Mouse (Mus musculus) hindbrain, embryonic 11.5 days (tissue): ENCODE data around the gene Runx1. TPM values are rescaled to one million over a fixed set of nuclear protein-coding genes. Genes with fewer than 3 reads are reported as not detected.

Experiments used
- ATAC-seq: fragments of 200-750 bp; cut with Nextera tagmentation; 2 replicates; pipeline ENCODE4 v1.8.0; 2017; ENCODE audit warnings: mild to moderate bottlenecking, moderate TSS enrichment, moderate library complexity; ENCODE audit not compliant: low FRiP score
- DNase-seq: peaks from one replicate; pipeline ENCODE4 v3.0.0-alpha.2; 2015; ENCODE audit warnings: low spot score
- H3K27ac ChIP-seq: fragments of 300-500 bp; sonication (generic); 2 replicates; pipeline ENCODE4 v1.5.1; 2014; ENCODE audit warnings: mild to moderate bottlenecking, low read depth, low read length
- H3K27me3 ChIP-seq: fragments of 300-500 bp; sonication (generic); 2 replicates; pipeline ENCODE4 v1.6.1; 2014; ENCODE audit warnings: mild to moderate bottlenecking, low read length, moderate library complexity, mixed read lengths; ENCODE audit not compliant: control insufficient read depth, insufficient read depth
- H3K36me3 ChIP-seq: fragments of 300-500 bp; sonication (generic); 2 replicates; pipeline ENCODE4 v1.6.1; 2014; ENCODE audit warnings: mild to moderate bottlenecking, low read length, moderate library complexity, mixed read lengths; ENCODE audit not compliant: control insufficient read depth, insufficient read depth
- H3K4me1 ChIP-seq: fragments of 300-500 bp; sonication (generic); replicated peaks from 2 replicates; pipeline ENCODE4 v1.6.1; 2014; ENCODE audit warnings: low read length, mixed read lengths; ENCODE audit not compliant: control insufficient read depth, insufficient read depth
- H3K4me2 ChIP-seq: fragments of 300-500 bp; sonication (generic); replicated peaks from 2 replicates; pipeline ENCODE4 v1.6.1; 2014; ENCODE audit warnings: mild to moderate bottlenecking, low read depth, low read length
- H3K4me3 ChIP-seq: fragments of 300-500 bp; sonication (generic); 2 replicates; pipeline ENCODE4 v1.5.1; 2014; ENCODE audit warnings: low read depth, low read length
- H3K9ac ChIP-seq: fragments of 300-500 bp; sonication (generic); 2 replicates; pipeline ENCODE4 v1.6.1; 2014; ENCODE audit warnings: low read depth, low read length
- H3K9me3 ChIP-seq: fragments of 300-500 bp; sonication (generic); 2 replicates; pipeline ENCODE4 v1.6.1; 2016; ENCODE audit warnings: low read length; ENCODE audit not compliant: control insufficient read depth
- WGBS: fragments of 180-500 bp; shearing (Covaris S2); extraction: QIAGEN DNeasy Blood & Tissue Kit; methylation state at CpG from one replicate; pipeline ENCODE4 v1.1.7; 2014; 5-methylcytosine and 5-hydroxymethylcytosine counted together
- polyA plus RNA-seq: library from polyadenylated mRNA; unstranded; fragments of >200 nt; fragmentation: Nextera tagmentation; extraction: Ambion mirVana; gene quantifications from 2 replicates; pipeline ENCODE4 v1.2.1, GENCODE M21; 2014

Gene Runx1
- polyA plus RNA-seq, 1 experiment from 2014 or later = 2.6 TPM

- WGBS = 88% methylated on average over 10 of the region's 10 CpGs
These were observed 250.2 kb downstream of the Runx1 start for GRCm38 (mm10) chr16:92575792-92576191.

GRCm38 (mm10) chr16:92573193-92573592, 252.8 kb downstream of the Runx1 start:
- H3K27me3 ChIP-seq = no peaks in the 10 kb centered on the region
- H3K36me3 ChIP-seq = no peaks in the 10 kb centered on the region
- no peak overlapping the region for H3K4me3 ChIP-seq
- H3K4me2 ChIP-seq = no peak overlapping the region
- no peaks in the 10 kb centered on the region for H3K9me3 ChIP-seq
- no peak for DNase-seq
- no peak overlapping the region for H3K27ac ChIP-seq
- no peaks in the 10 kb centered on the region for H3K4me1 ChIP-seq
- H3K9ac ChIP-seq = no peak overlapping the region
- ATAC-seq = no peak
- 70% methylated on average over 4 of the region's 4 CpGs for WGBS

More at GRCm38 (mm10) chr16:92575792-92576191, 250.2 kb downstream of the Runx1 start:
- DNase-seq = no peak
- no peaks in the 10 kb centered on the region for H3K4me1 ChIP-seq
- no peak overlapping the region for H3K4me2 ChIP-seq
- no peaks in the 10 kb centered on the region for H3K27me3 ChIP-seq
- H3K9ac ChIP-seq = no peak overlapping the region
- H3K4me3 ChIP-seq = no peak overlapping the region
- no peak for ATAC-seq
- no peak overlapping the region for H3K27ac ChIP-seq
- H3K9me3 ChIP-seq = no peaks in the 10 kb centered on the region
- H3K36me3 ChIP-seq = no peaks in the 10 kb centered on the region

- no peaks in the 10 kb centered on the region for H3K4me1 ChIP-seq
- no peaks in the 10 kb centered on the region for H3K36me3 ChIP-seq
- no peak overlapping the region for H3K4me3 ChIP-seq
- 85% methylated on average over 11 of the region's 11 CpGs for WGBS
- no peaks in the 10 kb centered on the region for H3K27me3 ChIP-seq
- no peak overlapping the region for H3K4me2 ChIP-seq
- no peak overlapping the region for H3K27ac ChIP-seq
- DNase-seq (no peak), ATAC-seq (no peak)
- H3K9me3 ChIP-seq = no peaks in the 10 kb centered on the region
- no peak overlapping the region for H3K9ac ChIP-seq
These were observed 254.7 kb downstream of the Runx1 start for GRCm38 (mm10) chr16:92571246-92571645.

GRCm38 (mm10) chr16:92566146-92566545, 259.8 kb downstream of the Runx1 start:
- H3K4me1 ChIP-seq = no peaks in the 10 kb centered on the region
- DNase-seq (no peak), ATAC-seq (no peak)
- H3K9me3 ChIP-seq = no peaks in the 10 kb centered on the region
- H3K27ac ChIP-seq = no peak overlapping the region
- no peak overlapping the region for H3K9ac ChIP-seq
- H3K4me2 ChIP-seq = no peak overlapping the region
- H3K36me3 ChIP-seq = no peaks in the 10 kb centered on the region
- H3K4me3 ChIP-seq = no peak overlapping the region
- no peaks in the 10 kb centered on the region for H3K27me3 ChIP-seq
- 32% methylated on average over 5 of the region's 5 CpGs for WGBS

GRCm38 (mm10) chr16:92565708-92566107, 260.2 kb downstream of the Runx1 start:
- H3K9ac ChIP-seq = no peak overlapping the region
- H3K27me3 ChIP-seq = no peaks in the 10 kb centered on the region
- WGBS = 4% methylated on average over 6 of the region's 6 CpGs
- no peaks in the 10 kb centered on the region for H3K4me1 ChIP-seq
- H3K4me2 ChIP-seq = no peak overlapping the region
- no peaks in the 10 kb centered on the region for H3K9me3 ChIP-seq
- H3K27ac ChIP-seq = no peak overlapping the region
- ATAC-seq = no peak
- H3K4me3 ChIP-seq = no peak overlapping the region
- peak; percentile 92 for DNase-seq
- no peaks in the 10 kb centered on the region for H3K36me3 ChIP-seq

GRCm38 (mm10) chr16:92565291-92565690, 260.7 kb downstream of the Runx1 start:
- no peak for DNase-seq

GRCm38 (mm10) chr16:92555051-92555450, 270.9 kb downstream of the Runx1 start:
- H3K4me3 ChIP-seq = no peak overlapping the region
- H3K27me3 ChIP-seq = no peaks in the 10 kb centered on the region
- H3K4me1 ChIP-seq = no peaks in the 10 kb centered on the region
- no peaks in the 10 kb centered on the region for H3K9me3 ChIP-seq
- no peaks in the 10 kb centered on the region for H3K36me3 ChIP-seq
- no peak overlapping the region for H3K4me2 ChIP-seq
- no peak overlapping the region for H3K9ac ChIP-seq
- WGBS = 95% methylated on average over 1 of the region's 1 CpGs
- DNase-seq (no peak), ATAC-seq (no peak)
- no peak overlapping the region for H3K27ac ChIP-seq

More at GRCm38 (mm10) chr16:92565291-92565690, 260.7 kb downstream of the Runx1 start:
- H3K9ac ChIP-seq = no peak overlapping the region
- no peaks in the 10 kb centered on the region for H3K36me3 ChIP-seq
- WGBS = 83% methylated on average over 11 of the region's 11 CpGs
- no peak overlapping the region for H3K4me3 ChIP-seq
- no peak for ATAC-seq
- no peak overlapping the region for H3K27ac ChIP-seq
- no peaks in the 10 kb centered on the region for H3K9me3 ChIP-seq
- no peaks in the 10 kb centered on the region for H3K4me1 ChIP-seq
- H3K27me3 ChIP-seq = no peaks in the 10 kb centered on the region
- H3K4me2 ChIP-seq = no peak overlapping the region

GRCm38 (mm10) chr16:92552858-92553257, 273.1 kb downstream of the Runx1 start:
- no peaks in the 10 kb centered on the region for H3K4me1 ChIP-seq
- H3K9me3 ChIP-seq = no peaks in the 10 kb centered on the region
- H3K4me2 ChIP-seq = no peak overlapping the region
- WGBS = 67% methylated on average over 11 of the region's 11 CpGs
- DNase-seq (no peak), ATAC-seq (no peak)
- H3K9ac ChIP-seq = no peak overlapping the region
- H3K36me3 ChIP-seq = no peaks in the 10 kb centered on the region
- no peak overlapping the region for H3K27ac ChIP-seq
- H3K27me3 ChIP-seq = no peaks in the 10 kb centered on the region
- H3K4me3 ChIP-seq = no peak overlapping the region

- DNase-seq = no peak
- no peaks in the 10 kb centered on the region for H3K27me3 ChIP-seq
- H3K36me3 ChIP-seq = no peaks in the 10 kb centered on the region
- 89% methylated on average over 9 of the region's 9 CpGs for WGBS
- no peaks in the 10 kb centered on the region for H3K9me3 ChIP-seq
- no peak for ATAC-seq
- H3K4me3 ChIP-seq = no peak overlapping the region
- no peaks in the 10 kb centered on the region for H3K4me1 ChIP-seq
- no peak overlapping the region for H3K4me2 ChIP-seq
- no peak overlapping the region for H3K27ac ChIP-seq
- H3K9ac ChIP-seq = no peak overlapping the region
These were observed 273.9 kb downstream of the Runx1 start for GRCm38 (mm10) chr16:92552106-92552382.
